Mouse (Mus musculus) testis, postnatal 14 days (tissue): Measurements from ENCODE around the gene Ptrh1.

Experiments
- DNase-seq: peaks from one replicate; pipeline ENCODE4 v3.0.0; 2021; ENCODE audit warnings: low spot score

Gene Ptrh1

DNA sequence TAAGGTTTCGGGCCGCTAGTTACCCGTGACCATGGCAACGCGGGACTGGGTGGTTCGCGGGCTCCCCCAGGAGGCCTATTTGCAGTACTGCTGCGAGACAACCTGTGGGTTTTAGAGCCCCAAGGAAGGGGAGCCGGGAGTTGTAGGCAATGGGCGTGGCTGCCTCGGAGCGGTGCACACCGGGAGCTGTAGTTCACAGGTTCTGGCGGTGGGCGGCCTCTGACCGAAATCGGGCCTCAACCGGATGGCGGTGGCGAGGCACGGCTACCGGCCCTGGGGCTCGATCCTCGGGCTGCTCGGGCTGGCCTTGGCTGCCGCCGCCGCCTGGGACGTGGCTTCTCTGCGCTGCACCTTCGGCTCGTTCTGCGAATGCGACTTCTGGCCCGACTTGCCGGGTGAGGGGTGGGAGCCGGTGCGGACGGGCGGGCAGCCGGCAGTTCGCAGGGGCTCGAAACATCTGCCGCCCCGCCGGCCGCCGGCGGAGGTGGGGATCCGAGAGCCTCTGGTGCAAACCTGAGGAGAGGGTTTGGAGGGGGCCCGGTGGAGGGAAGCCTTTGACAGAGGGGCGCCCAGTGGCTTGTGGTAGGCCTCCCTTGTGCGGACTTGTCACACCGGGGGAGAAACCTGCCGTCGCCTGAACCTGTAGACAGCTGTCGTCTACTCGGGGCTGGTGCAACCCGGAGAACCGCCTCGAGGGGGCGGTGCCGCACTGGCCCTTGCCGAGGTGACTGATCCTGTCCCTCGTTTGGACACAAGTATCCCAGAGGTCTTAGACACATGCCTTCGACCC is 18.3 kb upstream of the Ptrh1 start, which contains the start of gene Tor2a:
Gene Tor2a (plus strand): TSS at position 179 of the 790 bp plus-strand sequence.
- peak; percentile 98 for DNase-seq

DNA sequence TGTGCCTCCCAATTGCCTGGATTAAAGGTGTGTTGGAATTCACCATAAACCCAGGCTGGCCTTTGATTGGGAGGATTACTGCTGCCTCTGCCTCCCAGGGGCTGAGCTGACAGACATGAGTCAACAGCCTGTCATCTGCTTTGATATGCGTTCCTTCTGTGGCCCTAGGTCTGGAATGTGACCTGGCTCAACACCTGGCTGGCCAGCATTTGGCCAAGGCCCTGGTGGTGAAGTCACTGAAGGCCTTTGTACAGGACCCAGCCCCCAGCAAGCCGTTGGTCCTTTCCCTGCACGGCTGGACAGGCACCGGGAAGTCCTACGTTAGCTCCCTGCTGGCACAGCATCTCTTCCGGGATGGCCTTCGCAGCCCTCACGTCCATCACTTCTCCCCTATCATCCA is 17.1 kb upstream of the Ptrh1 start:
- DNase-seq: no peak

DNA sequence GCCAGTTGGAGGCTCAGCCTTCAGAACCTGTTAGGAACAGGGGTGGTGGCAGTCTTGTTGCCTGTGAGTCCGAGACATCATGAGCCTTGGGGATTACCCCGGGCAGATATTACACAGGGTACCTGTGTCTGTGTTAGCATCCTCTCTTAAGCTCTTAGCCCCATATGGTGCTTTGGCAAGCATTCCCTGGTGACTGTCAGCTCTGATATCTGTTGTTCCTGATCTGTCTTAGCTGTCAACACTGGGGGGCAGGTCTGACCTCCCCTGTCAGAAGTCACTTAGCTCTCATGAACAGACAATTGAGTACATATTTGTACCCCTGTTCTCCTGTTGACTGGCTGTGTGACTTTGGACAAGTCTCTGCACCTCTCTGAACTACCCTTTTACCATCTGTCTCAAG is 16.6 kb upstream of the Ptrh1 start:
- DNase-seq: no peak

DNA sequence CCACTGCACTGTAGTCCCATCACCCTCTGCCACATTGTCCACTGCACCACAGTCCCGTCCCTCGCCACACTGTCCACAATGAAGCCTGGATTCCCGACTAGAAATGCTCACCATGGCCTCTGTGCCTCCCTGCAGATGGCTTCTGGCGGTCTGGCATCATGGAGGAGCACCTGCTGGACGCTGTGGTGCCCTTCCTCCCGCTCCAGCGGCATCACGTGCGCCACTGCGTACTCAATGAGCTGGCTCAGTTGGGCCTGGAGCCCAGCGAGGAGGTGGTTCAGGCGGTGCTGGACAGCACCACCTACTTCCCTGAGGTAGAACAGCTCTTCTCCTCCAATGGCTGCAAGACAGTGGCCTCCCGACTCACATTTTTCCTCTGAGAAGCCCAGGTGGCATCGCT is 14.2 kb upstream of the Ptrh1 start:
- no peak for DNase-seq

DNA sequence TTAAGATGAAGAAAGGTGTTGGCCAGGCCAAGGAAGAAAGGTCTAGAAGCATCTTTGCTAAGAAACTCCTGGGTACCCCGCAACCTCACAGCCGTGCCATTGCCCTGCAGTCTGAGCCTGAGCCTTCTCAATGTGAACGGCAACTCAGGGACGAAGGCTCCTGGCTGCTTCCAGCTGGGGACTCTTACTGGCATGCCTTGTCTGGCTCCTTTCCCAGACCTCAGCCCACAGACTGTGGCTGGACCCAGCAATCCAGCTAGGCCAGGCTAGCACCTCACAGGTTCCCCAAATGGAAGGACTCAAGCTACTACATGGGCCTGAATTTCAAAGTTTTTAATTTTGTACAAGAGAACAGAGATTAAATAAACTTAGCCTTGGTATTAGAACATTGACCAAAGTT is 13.7 kb upstream of the Ptrh1 start:
- DNase-seq: no peak

DNA sequence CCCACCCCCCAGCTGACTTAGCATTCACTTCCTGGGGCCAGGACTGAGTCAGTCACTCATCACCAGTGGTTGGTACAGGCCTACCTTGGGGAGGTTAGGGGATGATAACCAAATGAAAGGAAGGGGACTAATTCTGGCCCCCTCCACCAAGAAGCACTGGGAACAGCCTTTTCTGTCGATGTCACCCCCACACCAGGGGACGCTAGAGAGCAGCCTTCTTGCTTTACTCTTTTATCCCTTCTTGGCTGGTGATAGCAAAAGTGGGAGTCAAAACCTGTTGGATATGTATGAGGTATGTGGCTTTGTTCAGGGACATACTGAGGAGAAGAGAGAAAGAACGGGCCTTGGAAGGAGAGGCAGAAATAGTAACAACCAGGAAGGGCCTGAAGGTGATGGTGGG is 12.2 kb upstream of the Ptrh1 start:
- DNase-seq: no peak

DNA sequence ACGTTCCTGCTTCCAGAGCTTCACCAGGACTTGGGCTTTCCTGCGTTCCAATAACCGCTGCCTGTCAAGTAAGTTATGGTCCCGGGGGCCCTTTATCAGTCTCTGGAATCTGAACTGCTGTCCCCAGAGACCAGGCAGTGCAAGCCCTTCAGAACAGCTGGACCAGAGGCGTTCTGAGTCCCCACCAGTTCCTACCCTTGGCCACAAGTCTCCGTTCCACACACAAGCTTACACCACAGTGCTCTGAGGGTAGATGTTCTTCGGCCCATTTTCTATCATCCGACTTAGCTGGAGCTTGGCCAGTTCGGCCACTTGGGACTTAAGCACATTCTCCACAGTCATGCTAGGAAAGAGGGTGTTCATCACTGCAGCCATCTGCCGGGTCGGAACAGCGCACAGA is 8.3 kb upstream of the Ptrh1 start:
- DNase-seq: no peak

DNA sequence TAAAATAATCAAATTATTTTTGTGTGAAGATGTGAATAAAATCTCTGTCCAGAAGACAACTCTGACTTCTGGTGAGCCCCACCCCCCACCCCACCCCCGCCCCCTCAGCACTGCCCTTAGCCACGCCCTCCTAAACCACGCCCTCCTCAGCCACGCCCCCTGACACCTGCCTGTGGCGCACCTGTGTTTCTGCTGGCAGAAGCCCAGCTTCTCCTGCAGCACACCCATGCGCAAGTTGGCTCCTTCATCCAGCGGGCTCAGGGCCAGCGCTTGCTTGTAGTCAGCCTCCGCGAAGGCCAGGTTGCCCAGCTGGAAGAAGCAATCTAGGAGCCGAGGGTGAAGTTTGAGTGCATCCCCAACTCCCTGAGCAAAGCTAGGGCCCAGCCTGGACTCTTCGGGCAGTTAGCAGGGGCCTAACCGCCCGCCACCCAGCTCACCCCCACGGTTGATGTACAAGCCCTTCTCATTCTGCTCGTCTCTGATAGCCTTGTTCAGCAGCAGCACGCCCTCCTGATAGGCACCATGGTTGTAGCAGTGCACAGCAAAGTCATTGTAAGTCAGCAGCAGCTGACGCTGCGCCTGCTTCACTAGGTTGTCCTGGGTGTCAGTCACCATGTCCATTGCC is 6.8 kb upstream of the Ptrh1 start:
- DNase-seq: peak; percentile 42

DNA sequence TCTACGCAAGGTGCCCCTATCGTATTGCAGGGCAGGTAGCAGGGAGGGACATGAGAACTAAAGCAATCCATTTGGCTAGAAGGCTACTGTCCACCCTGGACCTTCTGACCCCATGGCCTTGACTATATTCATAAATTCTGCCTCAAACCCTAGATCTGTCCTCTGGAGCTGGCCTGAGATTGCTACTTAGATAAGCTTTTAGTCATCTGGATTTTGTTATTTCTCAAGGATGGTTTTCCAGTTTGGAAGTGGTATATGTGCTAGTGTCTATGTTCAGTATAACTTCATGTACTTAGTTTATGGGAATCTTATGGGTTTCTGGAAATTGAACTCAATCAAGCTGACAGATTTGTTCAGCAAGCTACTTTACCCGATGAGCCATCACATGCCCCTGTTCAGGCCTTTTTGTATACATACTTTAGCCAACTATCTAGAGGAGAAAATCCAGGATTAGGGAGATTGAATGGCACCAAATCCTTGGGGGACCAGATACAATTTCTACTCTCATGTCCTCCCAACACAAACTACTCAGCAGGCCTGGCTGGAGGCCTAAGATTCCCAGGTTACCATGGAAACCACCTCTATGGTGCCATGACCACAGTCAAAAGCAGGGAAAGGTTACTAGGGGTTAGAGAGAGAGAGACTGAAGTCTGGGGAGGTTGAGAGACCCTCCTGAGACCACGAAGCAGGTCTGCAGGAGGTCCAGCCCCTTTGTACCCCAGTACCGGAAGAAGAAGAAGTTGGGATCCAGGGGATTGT is 6.1 kb upstream of the Ptrh1 start:
- no peak for DNase-seq

DNA sequence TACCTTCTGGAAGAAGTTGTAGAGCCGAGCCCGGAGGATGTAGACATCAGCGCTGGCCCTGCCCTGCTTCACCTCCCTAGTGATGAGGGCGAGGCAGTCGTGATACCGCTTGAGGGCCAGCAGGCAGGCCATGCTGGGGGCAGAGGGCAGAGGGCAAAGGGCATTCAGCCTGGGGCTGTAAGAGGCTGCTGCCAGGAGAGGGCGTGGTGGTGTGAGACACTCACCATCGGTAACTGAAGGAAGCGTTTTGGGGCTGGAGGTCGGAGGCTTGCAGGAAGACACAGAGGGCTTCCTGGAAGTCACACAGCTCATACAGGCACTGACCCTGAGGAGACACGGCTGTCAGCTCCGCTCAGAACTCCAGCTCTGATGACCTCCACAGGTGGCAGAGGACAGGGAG is 3.7 kb upstream of the Ptrh1 start:
- no peak for DNase-seq

DNA sequence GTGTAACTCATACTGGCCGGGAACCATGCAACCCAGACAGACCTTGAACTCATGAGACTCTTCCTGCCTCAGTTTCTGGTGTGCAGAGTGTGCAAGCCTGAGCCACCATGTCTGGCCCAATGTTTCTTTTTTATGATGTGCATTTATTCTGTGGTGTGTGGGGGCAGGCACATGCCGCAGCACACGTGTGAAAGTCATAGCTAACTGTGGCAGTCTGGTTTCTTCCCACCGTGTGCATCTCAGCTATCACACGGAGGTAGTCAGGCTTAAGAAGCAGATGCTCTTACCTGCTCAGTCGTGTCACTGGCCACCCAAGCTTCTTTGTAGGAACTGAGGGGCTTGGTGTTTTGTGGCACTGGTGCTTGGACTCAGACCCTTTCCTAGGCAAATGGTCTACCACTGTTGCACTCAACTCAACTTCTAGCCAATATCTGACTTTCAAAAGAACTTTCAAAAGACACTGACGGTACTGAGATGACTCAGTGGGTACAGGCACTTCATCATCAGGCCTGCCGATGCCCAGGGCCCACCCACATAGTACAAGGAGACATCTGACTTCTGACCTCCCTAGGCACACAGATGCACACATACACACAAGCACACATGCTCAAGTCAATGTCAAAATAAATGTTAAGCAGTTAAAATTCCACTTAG is 2.8 kb upstream of the Ptrh1 start:
- DNase-seq: no peak

DNA sequence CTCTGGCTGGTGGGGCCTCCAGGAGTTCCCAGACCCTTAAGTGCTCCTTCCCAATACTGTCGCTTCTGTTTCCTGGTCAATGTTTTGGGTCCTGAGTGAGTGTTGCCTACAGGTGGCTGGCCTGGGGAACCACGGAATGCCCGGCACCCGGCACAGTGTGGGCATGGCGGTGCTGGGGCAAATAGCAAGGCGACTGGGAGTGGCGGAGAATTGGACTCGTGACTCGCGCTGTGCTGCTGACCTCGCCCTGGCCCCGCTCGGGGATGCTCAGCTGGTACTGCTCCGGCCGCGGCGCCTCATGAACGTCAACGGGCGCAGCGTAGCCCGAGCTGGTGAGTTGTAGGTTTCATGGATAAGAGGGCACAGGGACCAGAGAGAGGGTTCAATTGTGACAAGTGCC is 606 bp downstream of the Ptrh1 start:
- no peak for DNase-seq

DNA sequence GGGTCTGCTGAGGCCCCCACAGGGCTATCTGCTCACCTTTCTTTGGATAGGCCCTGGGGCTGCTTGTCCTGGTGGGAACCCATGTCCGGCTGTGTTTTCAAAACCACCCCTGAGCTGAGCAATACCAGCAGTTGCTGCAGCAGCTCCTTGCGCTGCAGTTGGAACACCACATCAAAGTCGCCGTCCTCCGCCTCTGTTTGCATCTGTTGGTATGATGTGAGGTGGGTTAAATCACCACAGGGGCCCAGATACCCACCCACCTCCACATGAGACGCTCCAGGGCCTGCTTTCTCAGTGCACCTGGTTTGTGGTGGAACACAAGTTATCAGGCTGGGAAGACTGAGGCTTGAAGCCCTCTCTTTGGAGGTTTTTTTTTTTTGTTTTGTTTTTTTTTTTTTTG is 2.5 kb downstream of the Ptrh1 start:
- DNase-seq: no peak

DNA sequence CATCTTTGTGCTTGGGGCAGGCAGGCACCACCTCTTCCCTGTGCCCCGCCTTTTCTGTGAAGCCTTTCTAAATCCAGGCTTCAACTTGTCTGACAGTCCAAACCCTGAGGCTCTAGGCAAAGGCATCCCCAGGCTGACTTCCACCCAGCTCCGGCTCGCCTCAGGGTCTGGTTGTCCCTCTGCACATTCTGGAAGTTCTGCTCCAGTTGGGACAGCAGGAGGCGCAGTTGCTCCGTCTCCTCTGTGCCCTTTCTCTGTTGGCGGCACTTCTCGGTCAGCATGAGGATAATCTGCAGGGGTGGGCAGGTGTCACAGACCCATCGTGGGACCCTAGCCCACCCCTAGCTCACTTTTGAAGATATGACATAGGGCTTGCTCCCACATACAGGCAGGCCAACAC is 3.5 kb downstream of the Ptrh1 start:
- peak; percentile 49 for DNase-seq

DNA sequence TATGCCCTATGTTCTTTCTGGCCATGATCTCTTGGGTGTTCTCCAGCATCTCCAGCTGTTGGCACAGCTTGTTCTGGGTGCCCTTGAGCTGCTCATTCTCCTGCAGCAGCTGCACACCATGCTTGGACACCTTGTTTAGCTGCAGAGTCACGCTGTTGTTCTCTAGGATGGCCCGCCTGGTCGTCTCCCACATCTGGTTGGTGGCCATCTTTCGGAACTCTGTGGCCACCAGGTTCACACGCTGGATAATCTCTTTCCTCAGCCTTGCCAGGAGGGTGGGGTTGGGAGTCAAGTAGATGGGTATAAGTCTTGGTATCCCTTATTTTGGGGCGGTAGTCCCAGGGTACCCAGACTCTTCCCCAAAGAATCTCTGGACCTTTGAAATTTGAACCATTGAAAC is 4.1 kb downstream of the Ptrh1 start:
- DNase-seq: no peak

DNA sequence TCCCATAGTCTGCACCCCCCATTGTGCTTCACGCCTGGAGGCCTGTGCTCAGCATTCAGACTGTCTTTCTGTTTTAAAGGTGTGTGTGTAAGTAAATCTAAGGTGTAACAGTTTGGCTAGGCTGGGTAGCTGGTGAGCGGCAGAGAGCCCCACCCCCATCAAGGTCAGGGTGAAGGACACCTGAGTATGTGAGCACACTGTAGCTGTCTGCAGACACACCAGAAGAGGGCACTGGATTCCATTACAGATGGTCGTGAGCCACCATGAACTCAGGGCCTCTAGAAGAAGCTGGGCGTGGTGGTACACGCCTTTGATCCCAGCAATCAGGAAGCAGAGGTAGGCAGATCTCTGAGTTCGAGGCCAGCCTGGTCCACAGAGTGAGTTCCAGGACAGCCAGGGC is 6.1 kb downstream of the Ptrh1 start:
- no peak for DNase-seq

DNA sequence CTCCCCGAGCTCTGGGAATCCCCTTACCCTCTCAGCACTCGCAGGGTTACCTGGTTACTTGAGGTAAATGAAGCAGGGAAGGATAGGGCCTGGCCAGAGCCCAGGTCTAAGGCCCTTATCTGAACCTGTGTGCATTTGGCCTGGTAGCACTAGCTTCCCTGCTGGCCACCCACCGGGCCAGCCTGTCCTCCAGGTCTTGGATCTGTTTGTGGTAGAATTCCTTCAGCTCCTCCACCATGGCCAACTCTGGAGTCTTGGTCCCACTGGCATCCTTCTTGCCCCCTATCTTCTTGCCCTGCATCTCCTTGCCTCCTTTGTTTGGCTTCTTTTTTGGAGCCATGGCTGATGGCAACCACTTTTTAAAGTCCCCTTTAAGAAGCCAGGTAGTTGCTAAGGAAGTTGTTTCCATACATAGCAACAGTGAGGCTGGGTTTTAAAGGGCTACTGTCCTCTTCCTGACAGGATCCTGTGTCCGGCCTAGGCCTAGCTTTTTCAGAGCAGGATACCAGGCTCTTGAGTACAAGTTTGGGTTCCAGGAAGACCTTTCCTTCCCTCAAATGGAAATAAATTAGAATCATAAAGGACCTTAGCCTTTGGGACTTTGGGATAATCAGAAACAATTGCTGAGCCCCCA is 8.6 kb downstream of the Ptrh1 start, which contains the start of gene Cfap157:
Gene Cfap157 (minus strand): TSS at position 381 of the 634 bp plus-strand sequence.
- no peak for DNase-seq

DNA sequence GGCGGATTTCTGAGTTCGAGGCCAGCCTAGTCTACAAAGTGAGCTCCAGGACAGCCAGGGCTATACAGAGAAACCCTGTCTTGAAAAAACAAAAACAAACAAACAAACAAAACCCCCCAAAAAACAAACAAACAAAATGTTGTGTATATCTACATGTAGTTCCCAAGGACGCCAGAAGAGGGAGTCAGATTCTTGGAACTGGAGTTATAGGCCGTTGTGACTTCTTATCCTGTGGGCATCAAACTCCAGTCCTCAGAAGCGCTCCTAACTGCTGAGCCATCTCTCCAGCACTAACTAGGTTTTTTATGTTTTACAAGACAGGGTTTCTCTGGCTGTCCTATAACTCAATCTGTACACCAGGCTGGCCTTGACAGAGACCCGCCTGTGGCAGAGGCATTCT is 11.6 kb downstream of the Ptrh1 start:
- no peak for DNase-seq

DNA sequence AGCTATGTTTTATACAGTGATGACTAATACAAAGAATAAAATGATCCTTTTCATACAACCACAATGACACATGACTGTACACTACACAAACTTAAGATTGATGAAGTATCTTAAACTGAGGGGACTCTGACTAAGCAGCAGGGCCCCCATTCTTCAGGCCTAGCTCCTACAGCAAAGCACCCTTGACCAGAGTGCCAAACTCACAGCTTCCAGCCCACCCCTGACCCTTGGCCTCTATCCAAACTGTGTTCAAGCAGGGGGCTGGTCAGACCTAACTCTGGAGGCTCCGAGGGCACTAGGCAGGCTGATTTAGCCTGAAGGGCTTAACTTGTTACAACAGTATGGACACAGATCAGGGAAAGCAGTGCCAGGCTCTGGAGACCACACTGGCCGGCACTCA is 13.0 kb downstream of the Ptrh1 start:
- no peak for DNase-seq

DNA sequence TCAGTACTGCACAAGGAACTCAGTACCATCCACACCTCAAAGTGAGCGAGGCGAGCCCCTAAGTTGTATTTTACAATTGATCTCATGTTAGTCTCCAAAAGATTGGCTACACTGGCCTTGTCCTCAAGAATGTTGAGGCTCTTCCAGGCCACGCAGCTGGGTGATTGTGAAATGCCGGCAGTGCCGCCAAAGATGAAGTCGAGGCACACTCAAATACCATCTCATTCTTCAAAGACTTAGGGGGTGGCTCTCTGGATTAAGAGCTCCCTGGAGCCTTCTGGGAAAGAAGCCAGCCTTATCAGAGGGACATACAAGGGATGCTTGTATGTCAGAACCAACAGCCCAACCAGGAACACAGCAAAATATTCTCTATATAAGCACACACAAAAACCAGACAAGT is 15.7 kb downstream of the Ptrh1 start:
- DNase-seq: peak; percentile 43

DNA sequence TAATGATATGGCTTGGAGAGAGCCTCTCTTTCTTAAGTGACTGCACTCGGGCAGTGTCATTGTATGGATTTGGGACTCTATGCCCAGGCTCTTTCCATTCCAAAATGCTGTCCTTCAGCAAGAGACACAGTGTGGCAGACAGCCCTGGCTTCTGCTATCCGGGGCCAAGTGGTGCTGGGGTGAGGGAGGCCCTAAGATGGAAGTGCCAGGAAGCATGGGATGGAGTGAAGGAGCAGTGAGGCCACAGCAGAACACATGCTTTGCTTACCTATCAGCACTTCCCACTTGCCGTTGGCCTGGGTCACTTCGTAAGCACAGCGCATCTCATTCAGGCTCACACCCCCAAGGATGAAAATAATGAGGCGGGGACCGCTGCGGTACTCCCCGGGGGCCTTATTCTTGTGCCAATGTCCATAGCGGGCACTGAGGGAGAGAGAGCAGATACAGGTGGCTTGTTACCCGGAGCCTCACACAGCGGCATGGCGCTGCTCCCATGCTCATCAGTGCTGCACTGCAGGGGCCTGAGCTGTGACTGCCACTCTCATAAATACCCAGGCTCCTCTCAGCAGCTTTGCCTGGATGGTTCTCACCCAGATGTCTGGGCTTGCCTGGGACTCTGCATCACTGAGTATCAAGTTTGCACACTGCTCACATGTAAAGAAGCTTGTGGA is 20.3 kb downstream of the Ptrh1 start:
- DNase-seq: no peak
